Mouse (Mus musculus) kidney, adult 2 months (tissue): ENCODE results near the gene Prkn. TPM values are rescaled to one million over a fixed set of nuclear protein-coding genes. Genes with fewer than 3 reads are reported as not detected.

Experiments
- DNase-seq: peaks from one replicate; pipeline ENCODE4 v3.0.0; 2021
- H3K27ac ChIP-seq: fragments of 200-500 bp; 2 replicates; pipeline ENCODE4 v1.5.1; 2012; ENCODE audit warnings: low read depth, low read length, control low read depth, inconsistent platforms; ENCODE audit not compliant: insufficient read depth
- H3K27me3 ChIP-seq: fragments of 200-500 bp; replicated peaks from 2 replicates; pipeline ENCODE4 v1.6.1; 2012; ENCODE audit warnings: mild to moderate bottlenecking, moderate library complexity, low read length, inconsistent platforms; ENCODE audit not compliant: control insufficient read depth, insufficient read depth
- H3K36me3 ChIP-seq: fragments of 200-500 bp; 2 replicates; pipeline ENCODE4 v1.6.1; 2012; ENCODE audit warnings: mild to moderate bottlenecking, moderate library complexity, low read length, inconsistent platforms; ENCODE audit not compliant: control insufficient read depth, insufficient read depth
- H3K4me1 ChIP-seq: fragments of 200-500 bp; 2 replicates; pipeline ENCODE4 v1.6.1; 2011; ENCODE audit warnings: low read length; ENCODE audit not compliant: control insufficient read depth, insufficient read depth
- H3K4me3 ChIP-seq: fragments of 200-500 bp; 2 replicates; pipeline ENCODE4 v1.5.1; 2011; ENCODE audit warnings: mild to moderate bottlenecking, low read depth, low read length, control low read depth; ENCODE audit not compliant: insufficient read depth
- CTCF ChIP-seq: fragments of 200-500 bp; conservative IDR thresholded peaks from 2 replicates; pipeline ENCODE4 v1.5.1; 2011; ENCODE audit warnings: low read depth, mild to moderate bottlenecking, control low read depth, low read length, moderate library complexity, mixed read lengths; ENCODE audit not compliant: insufficient read depth, insufficient read length
- POLR2A ChIP-seq: fragments of 200-500 bp; IDR thresholded peaks from one replicate; pipeline ENCODE4 v1.6.1; 2011; ENCODE audit warnings: low read depth, low read length, control low read depth
- WGBS: fragments of 180-500 bp; shearing (Covaris S2); methylation state at CpG from one replicate; pipeline ENCODE4 v1.1.7; 2018; 5-methylcytosine and 5-hydroxymethylcytosine counted together
- polyA plus RNA-seq: library from polyadenylated mRNA; depleted of rRNA; stranded (reverse); fragments of >200 nt; gene quantifications from 2 replicates; pipeline ENCODE4 v1.2.3, GENCODE M21; 2012

Prkn gene
- polyA plus RNA-seq, 1 experiment, result 6.1 TPM

GRCm38 (mm10) chr17:11270179-11270578 lies 430.0 kb downstream of the Prkn start:
- Histone ChIP-seq H3K36me3 (no peaks in the 10 kb centered on the region), H3K4me3 (no peak overlapping the region), H3K27me3 (no peaks in the 10 kb centered on the region), H3K4me1 (no peaks in the 10 kb centered on the region), H3K27ac (no peak overlapping the region)
- DNase-seq, result no peak
- 75% methylated on average over 4 of the region's 4 CpGs for WGBS
- TF ChIP-seq CTCF (no peak), POLR2A (no peak)

GRCm38 (mm10) chr17:11271876-11272275 lies 431.7 kb downstream of the Prkn start:
- TF ChIP-seq POLR2A (no peak), CTCF (no peak)
- Histone ChIP-seq H3K27ac (no peak overlapping the region), H3K36me3 (no peaks in the 10 kb centered on the region), H3K27me3 (no peaks in the 10 kb centered on the region), H3K4me1 (0 out of 2 replicates have a peak, but pooled peaks cover 2% of the 10 kb centered on the region), H3K4me3 (no peak overlapping the region)
- DNase-seq, result no peak

DNA sequence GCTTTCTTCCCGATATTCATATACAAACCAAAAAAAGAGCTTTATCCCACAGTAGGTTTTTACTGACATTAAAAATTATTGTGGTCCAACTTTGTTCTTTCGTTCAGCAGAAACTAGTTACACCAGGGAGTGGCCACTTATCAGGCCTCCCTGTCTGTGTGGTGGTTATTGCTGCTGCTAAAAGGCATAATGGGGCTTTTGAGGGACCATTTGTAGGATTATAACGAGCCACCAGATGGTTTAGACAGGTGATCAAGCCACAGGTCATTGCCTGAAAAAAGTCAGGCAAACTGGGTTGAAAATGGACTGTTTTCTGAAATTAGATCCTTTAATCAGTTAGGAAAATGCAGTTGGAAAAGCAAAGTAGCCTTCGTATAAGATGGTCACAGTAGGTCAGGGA lies 444.1 kb downstream of the Prkn start:
- no peak for DNase-seq
- 70% methylated on average over 4 of the region's 4 CpGs for WGBS
- TF ChIP-seq CTCF, result no peak
- TF ChIP-seq POLR2A, result no peak
- Histone ChIP-seq H3K4me1 (no peaks in the 10 kb centered on the region), H3K27me3 (no peaks in the 10 kb centered on the region), H3K27ac (no peak overlapping the region), H3K4me3 (no peak overlapping the region), H3K36me3 (no peaks in the 10 kb centered on the region)

- 68% methylated on average over 3 of the region's 3 CpGs for WGBS
- H3K4me3 ChIP-seq, result no peak overlapping the region
- TF ChIP-seq CTCF (no peak), POLR2A (no peak)
- H3K27me3 ChIP-seq, result no peaks in the 10 kb centered on the region
- H3K27ac ChIP-seq, result no peak overlapping the region
- DNase-seq, result no peak
- no peaks in the 10 kb centered on the region for H3K36me3 ChIP-seq
- no peaks in the 10 kb centered on the region for H3K4me1 ChIP-seq
Measured at GRCm38 (mm10) chr17:11290183-11290582, 450.0 kb downstream of the Prkn start.

DNA sequence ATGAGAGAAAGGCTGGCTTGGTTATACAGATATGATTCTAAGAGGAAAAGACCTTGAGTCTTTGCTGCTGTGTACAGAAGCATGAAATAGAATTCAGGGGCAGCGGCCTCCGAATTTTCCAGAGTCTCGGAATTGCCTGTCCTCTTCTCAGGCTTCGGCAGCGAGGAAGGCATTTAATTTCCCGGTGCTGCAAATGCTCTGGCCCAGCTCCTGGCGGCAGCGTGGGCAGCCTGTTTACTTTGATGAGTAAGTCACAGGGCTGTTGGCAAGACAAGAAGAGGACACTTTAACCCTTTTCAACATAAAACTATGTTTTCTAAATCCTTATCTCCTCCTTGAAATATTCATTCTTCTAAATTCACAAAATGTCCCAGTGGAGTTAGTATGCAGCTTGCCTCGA lies 462.9 kb downstream of the Prkn start:
- WGBS, result 47% methylated on average over 9 of the region's 9 CpGs
- no peak for DNase-seq
- no peaks in the 10 kb centered on the region for H3K36me3 ChIP-seq
- no peak overlapping the region for H3K27ac ChIP-seq
- TF ChIP-seq CTCF, result no peak
- no peak for TF ChIP-seq POLR2A
- no peaks in the 10 kb centered on the region for H3K4me1 ChIP-seq
- H3K4me3 ChIP-seq, result no peak overlapping the region
- no peaks in the 10 kb centered on the region for H3K27me3 ChIP-seq

- no peak for TF ChIP-seq CTCF
- 41% methylated on average over 1 of the region's 1 CpGs for WGBS
- no peaks in the 10 kb centered on the region for H3K36me3 ChIP-seq
- H3K4me1 ChIP-seq, result no peaks in the 10 kb centered on the region
- no peak overlapping the region for H3K4me3 ChIP-seq
- no peak overlapping the region for H3K27ac ChIP-seq
- no peak for DNase-seq
- H3K27me3 ChIP-seq, result no peaks in the 10 kb centered on the region
Measured at GRCm38 (mm10) chr17:11309843-11310242, 469.7 kb downstream of the Prkn start.

DNA sequence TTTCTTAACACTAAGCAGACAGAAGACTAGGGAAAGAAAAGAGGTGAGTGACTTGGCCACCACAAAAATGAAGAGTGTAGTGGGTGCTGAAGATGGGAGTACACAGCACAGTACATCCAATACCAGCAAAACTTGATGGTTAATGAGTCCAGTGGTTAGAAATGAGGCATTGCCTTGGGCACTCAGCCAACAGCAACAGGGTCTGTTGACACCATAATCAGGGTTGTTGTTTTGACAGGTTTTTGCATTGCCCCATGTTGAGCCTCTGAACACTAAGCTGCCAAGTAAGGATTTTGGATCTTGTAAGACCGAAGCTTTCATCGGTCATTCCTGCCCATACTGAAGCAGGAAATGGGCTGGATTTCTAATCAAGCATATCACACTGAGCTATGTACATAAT lies 474.0 kb downstream of the Prkn start:
- 65% methylated on average over 2 of the region's 2 CpGs for WGBS
- no peaks in the 10 kb centered on the region for H3K27me3 ChIP-seq
- DNase-seq, result peak; percentile 9
- no peaks in the 10 kb centered on the region for H3K4me1 ChIP-seq
- H3K27ac ChIP-seq, result no peak overlapping the region
- TF ChIP-seq CTCF (no peak), POLR2A (no peak)
- no peaks in the 10 kb centered on the region for H3K36me3 ChIP-seq
- no peak overlapping the region for H3K4me3 ChIP-seq

DNA sequence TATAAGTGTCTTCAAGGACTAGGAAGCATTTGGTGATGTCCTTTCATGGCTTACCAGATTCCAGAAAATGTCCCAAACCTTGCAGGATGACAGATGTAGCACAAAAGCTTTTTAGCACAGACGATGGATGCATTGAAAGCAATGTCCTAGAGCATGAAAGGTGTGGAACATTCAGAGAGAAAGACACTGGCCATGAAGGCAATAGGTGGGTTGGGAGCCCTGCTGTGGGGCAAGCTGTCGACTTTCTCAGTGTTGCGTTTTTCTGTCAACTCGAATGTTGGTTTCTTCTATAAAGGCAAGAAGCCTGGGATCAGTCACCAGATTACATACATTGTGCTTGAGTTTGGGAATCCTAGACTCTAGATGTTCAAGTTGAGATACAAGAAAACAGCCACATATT lies 475.5 kb downstream of the Prkn start:
- no peaks in the 10 kb centered on the region for H3K4me1 ChIP-seq
- H3K27ac ChIP-seq, result no peak overlapping the region
- H3K36me3 ChIP-seq, result no peaks in the 10 kb centered on the region
- H3K4me3 ChIP-seq, result no peak overlapping the region
- TF ChIP-seq POLR2A, result no peak
- H3K27me3 ChIP-seq, result no peaks in the 10 kb centered on the region
- 93% methylated on average over 4 of the region's 4 CpGs for WGBS
- no peak for DNase-seq
